Mouse (Mus musculus): ENCODE measurements around the gene Armc10. TPM values are rescaled to one million over a fixed set of nuclear protein-coding genes. Genes with fewer than 3 reads are reported as not detected.
"Not testable (repeated sequence)": the region's sequence is repeated elsewhere in the genome, so short reads cannot be mapped to it uniquely, and the experiment has no call there.

Armc10 gene
- 10 to 100 TPM; 32.4 to 36.9 TPM for polyA plus RNA-seq (2017; shearing (Covaris generic))

- peak; percentile 95 for ATAC-seq
Observed at GRCm38 (mm10) chr5:21645439-21646132, at the start of gene Armc10, which contains the start of gene Fbxl13. Gene Armc10, plus strand, starts transcription at chr5:21645813. Gene Fbxl13, minus strand, starts transcription at chr5:21645634.

- ATAC-seq = not testable (repeated sequence)
Observed at GRCm38 (mm10) chr5:21599536-21599935, 46.1 kb upstream of the Armc10 start.

- no peak for ATAC-seq
Observed at GRCm38 (mm10) chr5:21599961-21600360, 45.7 kb upstream of the Armc10 start.

GRCm38 (mm10) chr5:21605936-21606335 is 39.7 kb upstream of the Armc10 start:
- ATAC-seq = no peak

- no peak for ATAC-seq
Observed at GRCm38 (mm10) chr5:21608311-21609304, 37.0 kb upstream of the Armc10 start.

- no peak for ATAC-seq
Observed at GRCm38 (mm10) chr5:21610996-21611395, 34.6 kb upstream of the Armc10 start.

- not testable (repeated sequence) for ATAC-seq
Observed at GRCm38 (mm10) chr5:21614299-21614698, 31.3 kb upstream of the Armc10 start.

- ATAC-seq = no peak
Observed at GRCm38 (mm10) chr5:21616450-21617009, 29.1 kb upstream of the Armc10 start.

GRCm38 (mm10) chr5:21625916-21626315 is 19.7 kb upstream of the Armc10 start:
- ATAC-seq = no peak

- no peak for ATAC-seq
Observed at GRCm38 (mm10) chr5:21640961-21641360, 4.7 kb upstream of the Armc10 start.

- no peak for ATAC-seq
Observed at GRCm38 (mm10) chr5:21643606-21644005, 2.0 kb upstream of the Armc10 start.

- no peak for ATAC-seq
Observed at GRCm38 (mm10) chr5:21644891-21645438, 648 bp upstream of the Armc10 start.

- ATAC-seq = no peak
Observed at GRCm38 (mm10) chr5:21646133-21646491, 499 bp downstream of the Armc10 start.

- no peak for ATAC-seq
Observed at GRCm38 (mm10) chr5:21650736-21651135, 5.1 kb downstream of the Armc10 start.

GRCm38 (mm10) chr5:21651885-21652612 is 6.4 kb downstream of the Armc10 start:
- ATAC-seq = no peak

GRCm38 (mm10) chr5:21656912-21657311 is 11.3 kb downstream of the Armc10 start:
- no peak for ATAC-seq

- ATAC-seq = no peak
Observed at GRCm38 (mm10) chr5:21658038-21658437, 12.4 kb downstream of the Armc10 start.

- ATAC-seq = peak; percentile 89
Observed at GRCm38 (mm10) chr5:21658623-21659395, 13.2 kb downstream of the Armc10 start.

GRCm38 (mm10) chr5:21660850-21661249 is 15.2 kb downstream of the Armc10 start:
- ATAC-seq = no peak

GRCm38 (mm10) chr5:21663081-21663480 is 17.5 kb downstream of the Armc10 start:
- ATAC-seq = no peak

All from activated CD4-positive, CD25-positive, alpha-beta regulatory T cell, adult 4 months (primary cell).